ENCODE assay signal across 28 mouse cellular contexts in genomic region chr3:93601903-93602302, GRCm38 (mm10). TPM values are rescaled to one million over a fixed set of nuclear protein-coding genes. Genes with fewer than 3 reads are reported as not detected.
DNase-seq lines count a peak whose midpoint lies in the region; ATAC-seq lines count a peak whose summit lies in the region.
"Had no signal": no experiment of that assay in that cellular context is flagged by ENCODE, and none has a peak within 500 bp of the region (broad histone marks: within the 10 kb centered on the region; RNA-seq: fewer than 3 reads in every experiment).

No protein-coding gene starts in this region.

- 85% methylated on average over 1 of the region's 1 CpGs for WGBS in kidney, embryonic 14.5 days
- WGBS in hindbrain, embryonic 11.5 days: 83% methylated on average over 1 of the region's 1 CpGs

- H3K4me2 ChIP-seq in kidney, embryonic 14.5 days (replicated peaks; ENCODE audit: low read depth, low read length): no peak overlapping the region
- no peak overlapping the region for H3K4me2 ChIP-seq in hindbrain, embryonic 11.5 days (replicated peaks; ENCODE audit: low read depth, low read length)
- H3K4me2 ChIP-seq: embryonic facial prominence, embryonic 12.5 days; forebrain, embryonic 13.5 days; forebrain, embryonic 15.5 days had no signal

- no peak for ATAC-seq in kidney, embryonic 14.5 days (ENCODE audit: low FRiP score, low TSS enrichment)
- no peak for ATAC-seq in hindbrain, embryonic 11.5 days (ENCODE audit: low FRiP score)
- ATAC-seq: activated CD4-positive, CD25-positive, alpha-beta regulatory T cell, adult 4 months; CD4-positive, CD25-positive, alpha-beta regulatory T cell, adult 4 months; forebrain, embryonic 13.5 days; forebrain, embryonic 15.5 days; forebrain, postnatal 0 days; Patski had no signal

- H3K9me3 ChIP-seq in kidney, embryonic 14.5 days (ENCODE audit: control insufficient read depth, low read length): no peaks in the 10 kb centered on the region
- no peaks in the 10 kb centered on the region for H3K9me3 ChIP-seq in hindbrain, embryonic 11.5 days (ENCODE audit: control insufficient read depth, low read length)
- H3K9me3 ChIP-seq: embryonic facial prominence, embryonic 10.5 days; embryonic facial prominence, embryonic 12.5 days; forebrain, embryonic 13.5 days; forebrain, embryonic 15.5 days had no signal

- peaks cover 11% of the 10 kb centered on the region for H3K4me1 ChIP-seq in kidney, embryonic 14.5 days (ENCODE audit: control insufficient read depth, insufficient read depth, low read length)
- H3K4me1 ChIP-seq in hindbrain, embryonic 11.5 days (replicated peaks; ENCODE audit: control insufficient read depth, insufficient read depth, low read length): no peaks in the 10 kb centered on the region

- no peak overlapping the region for H3K4me3 ChIP-seq in kidney, embryonic 14.5 days (ENCODE audit: low read length)
- H3K4me3 ChIP-seq in hindbrain, embryonic 11.5 days (ENCODE audit: low read depth, low read length): no peak overlapping the region
- H3K4me3 ChIP-seq: embryonic facial prominence, embryonic 10.5 days; embryonic facial prominence, embryonic 12.5 days; forebrain, embryonic 13.5 days; forebrain, embryonic 15.5 days had no signal

- H3K27me3 ChIP-seq in kidney, embryonic 14.5 days (ENCODE audit: control insufficient read depth, insufficient read depth, low read length): no peaks in the 10 kb centered on the region
- no peaks in the 10 kb centered on the region for H3K27me3 ChIP-seq in hindbrain, embryonic 11.5 days (ENCODE audit: control insufficient read depth, insufficient read depth, low read length)
- H3K27me3 ChIP-seq: CH12.LX; embryonic facial prominence, embryonic 12.5 days; forebrain, embryonic 13.5 days; forebrain, embryonic 15.5 days; Patski had no signal

- no peak overlapping the region for H3K27ac ChIP-seq in kidney, embryonic 14.5 days (ENCODE audit: low read depth, low read length)
- no peak overlapping the region for H3K27ac ChIP-seq in hindbrain, embryonic 11.5 days (ENCODE audit: low read depth, low read length)
- H3K27ac ChIP-seq: embryonic facial prominence, embryonic 10.5 days; embryonic facial prominence, embryonic 12.5 days; forebrain, embryonic 13.5 days; forebrain, embryonic 15.5 days had no signal

- H3K36me3 ChIP-seq in kidney, embryonic 14.5 days (ENCODE audit: control insufficient read depth, insufficient read depth, low read length): no peaks in the 10 kb centered on the region
- no peaks in the 10 kb centered on the region for H3K36me3 ChIP-seq in hindbrain, embryonic 11.5 days (ENCODE audit: control insufficient read depth, insufficient read depth, low read length)
- H3K36me3 ChIP-seq: embryonic facial prominence, embryonic 10.5 days; embryonic facial prominence, embryonic 12.5 days; forebrain, embryonic 15.5 days; G1E had no signal

- H3K9ac ChIP-seq in kidney, embryonic 14.5 days (ENCODE audit: low read depth, low read length): no peak overlapping the region
- no peak overlapping the region for H3K9ac ChIP-seq in hindbrain, embryonic 11.5 days (ENCODE audit: low read depth, low read length)
- H3K9ac ChIP-seq: embryonic facial prominence, embryonic 12.5 days; forebrain, embryonic 13.5 days; forebrain, embryonic 15.5 days; forebrain, postnatal 0 days had no signal

- peak; percentile 15 for DNase-seq in adrenal gland, adult 2 months
- no peak for DNase-seq in adrenal gland, postnatal 25 days
- peak; percentile 16 for DNase-seq in adrenal gland, postnatal 14 days
- no peak for DNase-seq in adrenal gland, adult 8-10 months
- DNase-seq in kidney, adult 9 months: peak; percentile 71
- DNase-seq in adipocyte (ENCODE audit: low spot score): peak; percentile 91
- no peak for DNase-seq in hindbrain, embryonic 11.5 days (ENCODE audit: low spot score)
- DNase-seq: B cell, adult 2 months; cerebellum, adult 11-12 months; cerebellum, adult 2 months; cerebellum, adult 9-10 months; cerebellum, postnatal 10 days; cerebellum, postnatal 25 days; forebrain, postnatal 0 days had no signal

RNA-seq across cellular contexts. Expression of gene S100a10, which starts 47.0 kb away (rescaled TPM):
- 100 to 1,000 TPM; 173 to 196 TPM for total RNA-seq in adrenal gland, adult 2 months (2021)
- 16.3 and 17.7 TPM in 2 replicates for polyA plus RNA-seq in adrenal gland, adult 2 months (2012; rRNA removed)
- total RNA-seq in adrenal gland, postnatal 25 days (2021): 138 and 144 TPM in 2 replicates
- total RNA-seq in adrenal gland, postnatal 14 days (2021): 166 and 194 TPM in 2 replicates
- total RNA-seq in adrenal gland, adult 8-10 months (2022): 100 to 1,000 TPM; 108 to 159 (median 130) TPM
- 407 and 546 TPM in 2 replicates for polyA plus RNA-seq in kidney, embryonic 14.5 days (2014; fragmentation: Nextera tagmentation; extraction: Ambion mirVana)
- 194 and 197 TPM in 2 replicates for polyA plus RNA-seq in hindbrain, embryonic 11.5 days (2014; fragmentation: Nextera tagmentation; extraction: Ambion mirVana)
- total RNA-seq: G1E had no signal
- polyA plus RNA-seq: G1E had no signal

RNA-seq across cellular contexts. Expression of gene Tdpoz2, which starts 50.6 kb away (rescaled TPM):
- under 1 TPM in 1 of 2 experiments, not detected in 1; 0.35 TPM for total RNA-seq in adrenal gland, adult 2 months (2021)
- not detected in 2 replicates for polyA plus RNA-seq in adrenal gland, adult 2 months (2012; rRNA removed)
- total RNA-seq in adrenal gland, postnatal 25 days (2021): 0.82 TPM in 1 of 2 replicates, not detected in the other
- 0.56 and 1.4 TPM in 2 replicates for total RNA-seq in adrenal gland, postnatal 14 days (2021)
- not detected for total RNA-seq in adrenal gland, adult 8-10 months (2022)
- polyA plus RNA-seq in kidney, embryonic 14.5 days (2014; fragmentation: Nextera tagmentation; extraction: Ambion mirVana): not detected in 2 replicates
- polyA plus RNA-seq in hindbrain, embryonic 11.5 days (2014; fragmentation: Nextera tagmentation; extraction: Ambion mirVana): not detected in 2 replicates
- total RNA-seq: CH12.LX; forebrain, postnatal 0 days had no signal
- polyA plus RNA-seq: activated CD4-positive, CD25-positive, alpha-beta regulatory T cell, adult 4 months; brain, embryonic 14.5 days; CD4-positive, CD25-positive, alpha-beta regulatory T cell, adult 4 months; cerebellum, adult 2 months; cortical plate, adult 2 months; embryonic facial prominence, embryonic 10.5 days; embryonic facial prominence, embryonic 12.5 days; embryonic facial prominence, embryonic 14.5 days; forebrain, embryonic 11.5 days; forebrain, embryonic 13.5 days; forebrain, embryonic 15.5 days; forebrain, postnatal 0 days; G1E; Patski had no signal

Comparison
In these comparisons a context has a peak if more than half of its experiments do, and no peak if none do; other contexts are left out.
1. DNase-seq: peak in adrenal gland, adult 2 months (single experiment), adrenal gland, postnatal 14 days (single experiment), kidney, adult 9 months (single experiment) and adipocyte (single experiment); none in adrenal gland, postnatal 25 days (single experiment), adrenal gland, adult 8-10 months (single experiment) and hindbrain, embryonic 11.5 days (single experiment).